Comparison of ENCODE assay signal across 15 mouse cellular contexts in genomic region chr16:30974549-30974948, GRCm38 (mm10).
A peak's percentile ranks its signal among the peaks of the same experiment; 100 is the strongest.
DNase-seq lines count a peak whose midpoint lies in the region; ATAC-seq and TF ChIP-seq lines count a peak whose summit lies in the region.
"Had no signal": no experiment of that assay in that cellular context is flagged by ENCODE, and none has a peak within 500 bp of the region (broad histone marks: within the 10 kb centered on the region; RNA-seq: fewer than 3 reads in every experiment).

No protein-coding gene starts in this region.

- H3K27ac ChIP-seq in heart, embryonic 15.5 days: peak overlapping the region; percentile 15; the same call in 1 of the 2 replicates
- H3K27ac ChIP-seq in bone marrow macrophage, adult 2 months (ENCODE audit: insufficient read depth, low read depth, low read length): peak overlapping the region; percentile 59
- H3K27ac ChIP-seq in macrophage: peak overlapping the region; percentile 77
- no peak overlapping the region for H3K27ac ChIP-seq in forebrain, embryonic 14.5 days (ENCODE audit: low read depth, low read length)
- H3K27ac ChIP-seq: hindbrain, embryonic 13.5 days; layer of hippocampus, adult 2 months; midbrain, embryonic 15.5 days had no signal

- H3K9ac ChIP-seq in heart, embryonic 15.5 days: no peak overlapping the region
- no peak overlapping the region for H3K9ac ChIP-seq in forebrain, embryonic 14.5 days (ENCODE audit: low read length)
- H3K9ac ChIP-seq: hindbrain, embryonic 13.5 days; midbrain, embryonic 15.5 days had no signal

- no peak for TF ChIP-seq CTCF in bone marrow macrophage, adult 2 months (IDR thresholded peaks at IDR 0.05; ENCODE audit: low read depth, low read length)

- no peak overlapping the region for H3K4me3 ChIP-seq in heart, embryonic 15.5 days
- H3K4me3 ChIP-seq in bone marrow macrophage, adult 2 months (ENCODE audit: insufficient read depth, low read length): no peak overlapping the region
- H3K4me3 ChIP-seq in macrophage (ENCODE audit: inconsistent target): no peak overlapping the region
- H3K4me3 ChIP-seq in forebrain, embryonic 14.5 days (ENCODE audit: low read depth, low read length): no peak overlapping the region
- H3K4me3 ChIP-seq: hindbrain, embryonic 13.5 days; layer of hippocampus, adult 2 months; midbrain, embryonic 15.5 days had no signal

- no peaks in the 10 kb centered on the region for H3K79me2 ChIP-seq in macrophage (ENCODE audit: inconsistent target)

- peaks cover 36% of the 10 kb centered on the region for H3K4me1 ChIP-seq in heart, embryonic 15.5 days (replicated peaks)
- peaks cover 61% of the 10 kb centered on the region for H3K4me1 ChIP-seq in bone marrow macrophage, adult 2 months (ENCODE audit: control insufficient read depth, insufficient read depth, low read length)
- H3K4me1 ChIP-seq in forebrain, embryonic 14.5 days (ENCODE audit: control insufficient read depth, insufficient read depth, low read length): peaks cover 6% of the 10 kb centered on the region; the same call in 1 of the 2 replicates

- 81% methylated on average over 12 of the region's 12 CpGs for WGBS in heart, embryonic 15.5 days
- WGBS in macrophage (ENCODE audit: missing documents): 8% methylated on average over 12 of the region's 12 CpGs
- WGBS in forebrain, embryonic 14.5 days: 92% methylated on average over 12 of the region's 12 CpGs

- DNase-seq in heart, postnatal 4 days: no peak
- DNase-seq in 416B (ENCODE audit: low read depth): peak; percentile 61
- no peak for DNase-seq in adrenal gland, adult 18-20 months (ENCODE audit: low spot score in 2 of 2)
- no peak for DNase-seq in forebrain, embryonic 14.5 days (ENCODE audit: low spot score)
- DNase-seq in adrenal gland, adult (ENCODE audit: inconsistent age in 2 of 2, low spot score in 1 of 2): no peak
- DNase-seq: cerebellum, adult 2 months; gastrocnemius, postnatal 14 days; kidney, adult 9 months had no signal

- no peaks in the 10 kb centered on the region for H3K27me3 ChIP-seq in heart, embryonic 15.5 days
- H3K27me3 ChIP-seq in forebrain, embryonic 14.5 days (replicated peaks; ENCODE audit: control insufficient read depth, insufficient read depth, low read length): no peaks in the 10 kb centered on the region
- H3K27me3 ChIP-seq: hindbrain, embryonic 13.5 days; midbrain, embryonic 15.5 days had no signal

- no peak for ATAC-seq in heart, embryonic 15.5 days (replicated peaks; ENCODE audit: insufficient number of reproducible peaks, insufficient read depth, low FRiP score, low read depth)
- ATAC-seq in forebrain, embryonic 14.5 days: no peak
- ATAC-seq: activated CD4-positive, CD25-positive, alpha-beta regulatory T cell, adult 4 months; midbrain, embryonic 15.5 days had no signal

- H3K9me3 ChIP-seq in heart, embryonic 15.5 days (replicated peaks): no peaks in the 10 kb centered on the region
- no peaks in the 10 kb centered on the region for H3K9me3 ChIP-seq in forebrain, embryonic 14.5 days (replicated peaks; ENCODE audit: control insufficient read depth, low read length)
- H3K9me3 ChIP-seq: hindbrain, embryonic 13.5 days; midbrain, embryonic 15.5 days had no signal

- TF ChIP-seq POLR2A in bone marrow macrophage, adult 2 months (IDR thresholded peaks at IDR 0.05; ENCODE audit: borderline replicate concordance, low read depth, low read length): no peak

- H3K4me2 ChIP-seq in heart, embryonic 15.5 days: no peak overlapping the region
- H3K4me2 ChIP-seq in forebrain, embryonic 14.5 days (ENCODE audit: low read length): no peak overlapping the region
- H3K4me2 ChIP-seq: hindbrain, embryonic 13.5 days; midbrain, embryonic 15.5 days had no signal

- H3K36me3 ChIP-seq in heart, embryonic 15.5 days: no peaks in the 10 kb centered on the region
- no peaks in the 10 kb centered on the region for H3K36me3 ChIP-seq in macrophage (ENCODE audit: inconsistent target)
- no peaks in the 10 kb centered on the region for H3K36me3 ChIP-seq in forebrain, embryonic 14.5 days (ENCODE audit: control insufficient read depth, insufficient read depth, low read length)
- H3K36me3 ChIP-seq: hindbrain, embryonic 13.5 days; midbrain, embryonic 15.5 days had no signal
